Mouse (Mus musculus) stomach, embryonic 16.5 days (tissue): Measurements from ENCODE around the gene Mgat5. TPM values are rescaled to one million over a fixed set of nuclear protein-coding genes. Genes with fewer than 3 reads are reported as not detected.
A peak's percentile ranks its signal among the peaks of the same experiment; 100 is the strongest.

ENCODE experiments used
- ATAC-seq: fragments of 200-750 bp; cut with Nextera tagmentation; 2 replicates; pipeline ENCODE4 v1.8.0; 2017; ENCODE audit warnings: moderate number of reproducible peaks, moderate TSS enrichment; ENCODE audit not compliant: insufficient read depth, low FRiP score
- H3K27ac ChIP-seq: fragments of 300-500 bp; sonication (generic); 2 replicates; pipeline ENCODE4 v1.5.1; 2014; ENCODE audit warnings: low read length
- H3K27me3 ChIP-seq: fragments of 300-500 bp; sonication (generic); 2 replicates; pipeline ENCODE4 v1.6.1; 2014; ENCODE audit warnings: low read length, control low read depth, mixed read lengths; ENCODE audit not compliant: control insufficient read depth, insufficient read depth
- H3K36me3 ChIP-seq: fragments of 300-500 bp; sonication (generic); 2 replicates; pipeline ENCODE4 v1.6.1; 2014; ENCODE audit warnings: low read length; ENCODE audit not compliant: control insufficient read depth, insufficient read depth
- H3K4me1 ChIP-seq: fragments of 300-500 bp; sonication (generic); 2 replicates; pipeline ENCODE4 v1.6.1; 2014; ENCODE audit warnings: low read length, control low read depth, mixed read lengths; ENCODE audit not compliant: control insufficient read depth, insufficient read depth
- H3K4me2 ChIP-seq: fragments of 300-500 bp; sonication (generic); 2 replicates; pipeline ENCODE4 v1.6.1; 2014; ENCODE audit warnings: low read depth, low read length, mixed read lengths
- H3K4me3 ChIP-seq: fragments of 300-500 bp; sonication (generic); replicated peaks from 2 replicates; pipeline ENCODE4 v1.5.1; 2014; ENCODE audit warnings: mild to moderate bottlenecking, low read length
- H3K9ac ChIP-seq: fragments of 300-500 bp; sonication (generic); 2 replicates; pipeline ENCODE4 v1.6.1; 2014; ENCODE audit warnings: low read length
- H3K9me3 ChIP-seq: fragments of 300-500 bp; sonication (generic); replicated peaks from 2 replicates; pipeline ENCODE4 v1.6.1; 2016; ENCODE audit warnings: low read length, control low read depth; ENCODE audit not compliant: control insufficient read depth
- whole genome bisulfite sequencing: fragments of 180-500 bp; shearing (Covaris S2); extraction: QIAGEN DNeasy Blood & Tissue Kit; methylation state at CpG from one replicate; pipeline ENCODE4 v1.1.7; 2014; 5-methylcytosine and 5-hydroxymethylcytosine counted together
- polyA plus RNA-seq: library from polyadenylated mRNA; unstranded; fragments of >200 nt; fragmentation: Nextera tagmentation; extraction: Ambion mirVana; gene quantifications from 2 replicates; pipeline ENCODE4 v1.2.1, GENCODE M21; 2015

The Mgat5 gene
- polyA plus RNA-seq, 1 experiment from 2014 or later, result 5.7 TPM

DNA sequence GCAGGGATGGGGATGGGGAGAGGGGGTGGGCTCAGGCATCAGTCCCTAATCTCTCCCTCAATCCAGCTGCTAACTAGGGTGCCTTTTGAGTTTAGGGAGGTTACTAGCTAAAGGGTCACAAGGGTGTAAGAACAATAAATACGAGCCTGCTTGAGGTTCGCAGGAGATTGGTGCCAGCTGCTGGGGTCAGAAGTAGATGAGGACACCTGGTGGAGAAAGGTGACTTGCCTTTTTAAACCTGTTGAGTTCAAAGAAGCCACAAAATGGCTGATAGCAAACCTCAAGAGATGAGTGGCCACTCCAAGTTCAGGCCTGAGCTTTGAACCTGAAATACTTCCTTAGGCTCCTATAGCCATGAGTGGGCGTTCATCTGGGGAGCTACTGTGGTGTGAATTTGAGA, 236.9 kb downstream of the Mgat5 start:
- no peak for ATAC-seq
- WGBS, result 57% methylated on average over 3 of the region's 3 CpGs
- no peak overlapping the region for H3K27ac ChIP-seq

DNA sequence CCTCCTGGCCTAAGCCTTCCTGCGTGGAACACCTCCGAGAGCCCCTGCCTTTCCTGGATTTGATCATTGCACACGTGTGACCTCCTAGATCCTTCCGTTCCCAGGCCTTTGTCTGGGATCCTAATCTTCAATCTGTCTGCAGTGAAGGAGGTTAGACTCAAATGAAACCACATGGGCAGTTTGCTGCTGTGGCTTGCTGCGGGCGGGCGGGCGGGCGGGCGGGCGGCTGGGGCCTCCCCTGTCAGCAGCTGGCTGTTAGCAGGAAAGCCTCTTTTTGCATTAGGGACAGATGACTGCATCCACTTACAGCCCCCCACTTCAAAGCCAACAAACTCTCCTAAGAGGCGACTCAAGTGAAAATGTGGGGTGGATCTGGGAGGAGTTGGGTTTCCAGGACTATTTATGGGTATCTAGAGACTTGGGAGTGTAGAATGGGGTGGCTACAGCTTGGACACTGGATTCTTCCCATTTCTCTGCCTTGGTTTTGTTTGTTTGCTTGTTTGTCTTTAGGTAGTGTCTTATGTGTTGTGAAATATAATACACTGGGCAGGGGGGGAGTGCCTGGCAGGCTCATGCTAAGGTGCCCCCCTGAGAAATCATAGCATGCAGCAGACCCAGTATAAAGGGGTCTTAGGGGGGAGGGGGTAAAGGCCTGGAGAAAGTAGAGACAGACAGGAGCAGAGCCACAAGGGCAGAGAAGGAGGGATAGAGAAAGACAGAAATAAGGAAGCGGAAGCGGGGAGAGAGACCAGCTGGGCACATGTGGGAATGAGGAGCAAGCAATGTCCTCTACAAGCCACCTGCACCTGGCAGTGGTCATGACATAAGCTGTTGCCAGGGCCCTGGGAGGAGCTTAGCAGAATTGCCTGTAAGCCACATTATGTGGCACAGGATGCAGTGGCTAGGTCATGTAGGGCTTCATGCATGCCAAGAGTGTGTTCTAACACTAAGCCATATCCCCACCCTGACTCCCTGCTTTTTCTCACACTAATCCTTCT, 238.4 kb downstream of the Mgat5 start:
- Histone ChIP-seq H3K4me3 (no peak overlapping the region), H3K4me1 (peaks cover 11% of the 10 kb centered on the region; the same call in 1 of the 2 replicates), H3K4me2 (no peak overlapping the region), H3K36me3 (no peaks in the 10 kb centered on the region; the same call in 1 of the 2 replicates), H3K9me3 (no peaks in the 10 kb centered on the region), H3K27ac (peak overlapping the region; percentile 17; the same call in 1 of the 2 replicates), H3K9ac (no peak overlapping the region), H3K27me3 (no peaks in the 10 kb centered on the region)
- WGBS, result 60% methylated on average over 14 of the region's 14 CpGs
- ATAC-seq, result no peak

More for the DNA sequence above, 236.9 kb downstream of the Mgat5 start:
- H3K4me1 ChIP-seq, result peaks cover 14% of the 10 kb centered on the region; the same call in 1 of the 2 replicates
- H3K9me3 ChIP-seq, result no peaks in the 10 kb centered on the region
- H3K4me3 ChIP-seq, result no peak overlapping the region
- H3K9ac ChIP-seq, result no peak overlapping the region
- no peaks in the 10 kb centered on the region; the same call in 1 of the 2 replicates for H3K36me3 ChIP-seq
- no peaks in the 10 kb centered on the region for H3K27me3 ChIP-seq
- no peak overlapping the region for H3K4me2 ChIP-seq

DNA sequence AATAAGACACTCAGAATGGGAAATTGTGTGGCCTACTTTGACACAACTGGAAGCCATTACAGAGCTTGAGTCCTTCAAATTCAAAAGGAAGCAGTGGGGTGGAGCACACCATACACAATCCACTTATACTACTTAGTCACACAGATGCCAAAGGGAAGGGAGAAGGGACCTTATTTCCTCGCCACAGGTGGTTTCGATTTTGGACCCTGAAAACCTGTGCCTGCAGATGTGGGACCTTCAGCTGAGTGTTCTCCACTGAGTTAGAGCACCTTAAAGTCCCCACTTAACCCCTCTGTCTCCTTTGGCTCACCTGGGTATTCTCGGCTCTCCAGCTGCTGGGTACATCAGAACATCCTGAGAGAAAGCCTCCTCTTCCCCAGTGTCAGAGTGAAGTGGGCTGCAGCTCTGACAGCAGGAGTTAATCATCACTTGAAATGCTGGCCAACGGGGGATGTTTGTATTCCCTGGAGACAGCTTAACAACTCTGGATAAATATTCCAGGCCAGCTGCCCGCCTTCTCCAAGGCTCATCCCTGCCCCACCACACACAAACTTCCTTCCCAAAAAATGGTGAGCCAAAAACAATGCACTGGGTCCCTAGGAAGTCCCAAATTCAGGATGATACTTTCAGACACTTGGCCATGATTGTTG, 240.1 kb downstream of the Mgat5 start:
- Histone ChIP-seq H3K36me3 (peaks cover 5% of the 10 kb centered on the region; the same call in 1 of the 2 replicates), H3K4me1 (peaks cover 11% of the 10 kb centered on the region; the same call in 1 of the 2 replicates), H3K9ac (no peak overlapping the region), H3K9me3 (no peaks in the 10 kb centered on the region), H3K4me3 (no peak overlapping the region), H3K27me3 (no peaks in the 10 kb centered on the region), H3K27ac (no peak overlapping the region; the same call in 1 of the 2 replicates), H3K4me2 (no peak overlapping the region)
- 0 out of 2 replicates have a peak, but pooled peaks have one; percentile 54 for ATAC-seq
- 37% methylated on average over 5 of the region's 5 CpGs for WGBS

DNA sequence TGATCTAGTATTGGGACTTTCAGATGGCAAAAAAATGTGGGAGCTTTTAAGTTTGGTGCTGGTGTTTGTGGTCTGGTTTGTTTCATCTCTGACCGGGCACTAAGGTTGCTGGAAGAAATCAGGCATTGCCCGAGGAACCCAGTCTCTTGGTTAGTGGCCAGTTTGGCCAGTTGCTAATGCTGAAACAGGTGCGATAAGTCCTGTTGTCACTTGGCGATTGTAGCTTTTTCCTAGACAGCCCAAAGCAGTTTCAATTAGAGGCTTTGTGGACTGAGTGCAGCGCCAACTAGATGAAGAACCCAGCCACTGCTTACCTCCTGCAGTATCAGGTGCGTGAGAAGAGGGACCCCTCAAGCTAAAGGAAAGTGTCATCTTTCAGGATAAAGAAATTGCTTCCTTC, 248.6 kb downstream of the Mgat5 start:
- ATAC-seq, result no peak
- Histone ChIP-seq H3K27me3 (no peaks in the 10 kb centered on the region), H3K36me3 (peaks cover 9% of the 10 kb centered on the region), H3K27ac (no peak overlapping the region), H3K4me3 (no peak overlapping the region), H3K4me2 (no peak overlapping the region), H3K9ac (no peak overlapping the region), H3K4me1 (no peaks in the 10 kb centered on the region), H3K9me3 (no peaks in the 10 kb centered on the region)
- WGBS, result 91% methylated on average over 6 of the region's 6 CpGs

DNA sequence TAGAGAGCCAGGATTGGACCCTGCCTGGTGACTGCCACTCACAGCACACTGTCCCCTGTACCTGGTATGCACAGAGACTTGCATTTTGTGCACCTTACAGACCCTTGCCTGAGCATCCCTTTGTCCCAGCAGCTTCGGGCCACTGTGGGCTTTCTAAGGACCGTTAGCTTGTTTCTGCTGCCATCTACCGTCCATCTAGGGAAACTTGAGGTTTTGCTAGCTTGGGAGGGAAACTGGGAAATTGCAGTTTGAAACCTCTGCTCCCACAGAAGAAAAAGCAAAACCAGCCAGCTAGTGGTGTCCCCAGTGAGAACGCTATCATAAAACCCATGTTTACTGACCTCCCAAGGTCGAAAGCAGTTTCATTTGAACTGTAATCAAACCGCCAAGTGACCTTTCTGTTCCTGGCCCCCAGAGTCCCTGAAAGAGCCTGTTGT, 254.2 kb downstream of the Mgat5 start:
- Histone ChIP-seq H3K4me1 (no peaks in the 10 kb centered on the region), H3K9me3 (no peaks in the 10 kb centered on the region), H3K27ac (no peak overlapping the region), H3K36me3 (no peaks in the 10 kb centered on the region), H3K27me3 (no peaks in the 10 kb centered on the region), H3K4me2 (no peak overlapping the region), H3K9ac (no peak overlapping the region), H3K4me3 (no peak overlapping the region)
- 10% methylated on average over 6 of the region's 6 CpGs for WGBS
- ATAC-seq, result no peak

DNA sequence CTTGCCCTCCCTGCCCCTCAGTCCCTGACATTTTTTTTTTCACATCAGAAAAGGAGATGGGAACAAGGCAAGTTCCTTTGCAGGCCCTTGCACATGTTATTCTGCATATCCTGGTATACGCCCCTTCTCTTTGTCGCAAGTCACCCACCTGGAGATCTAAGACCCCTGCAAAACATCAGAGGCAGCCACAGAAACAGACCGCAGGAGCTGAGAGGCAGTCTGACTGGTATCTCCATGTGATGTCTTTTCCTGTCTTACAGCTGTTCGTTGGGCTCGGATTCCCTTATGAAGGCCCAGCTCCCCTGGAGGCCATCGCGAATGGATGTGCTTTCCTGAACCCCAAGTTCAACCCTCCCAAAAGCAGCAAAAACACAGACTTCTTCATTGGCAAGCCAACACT, 254.8 kb downstream of the Mgat5 start:
- H3K4me3 ChIP-seq, result no peak overlapping the region
- no peaks in the 10 kb centered on the region for H3K27me3 ChIP-seq
- WGBS, result 78% methylated on average over 7 of the region's 7 CpGs
- H3K27ac ChIP-seq, result no peak overlapping the region
- no peak for ATAC-seq
- H3K9ac ChIP-seq, result no peak overlapping the region
- no peak overlapping the region for H3K4me2 ChIP-seq
- no peaks in the 10 kb centered on the region for H3K36me3 ChIP-seq
- H3K4me1 ChIP-seq, result no peaks in the 10 kb centered on the region
- no peaks in the 10 kb centered on the region for H3K9me3 ChIP-seq

DNA sequence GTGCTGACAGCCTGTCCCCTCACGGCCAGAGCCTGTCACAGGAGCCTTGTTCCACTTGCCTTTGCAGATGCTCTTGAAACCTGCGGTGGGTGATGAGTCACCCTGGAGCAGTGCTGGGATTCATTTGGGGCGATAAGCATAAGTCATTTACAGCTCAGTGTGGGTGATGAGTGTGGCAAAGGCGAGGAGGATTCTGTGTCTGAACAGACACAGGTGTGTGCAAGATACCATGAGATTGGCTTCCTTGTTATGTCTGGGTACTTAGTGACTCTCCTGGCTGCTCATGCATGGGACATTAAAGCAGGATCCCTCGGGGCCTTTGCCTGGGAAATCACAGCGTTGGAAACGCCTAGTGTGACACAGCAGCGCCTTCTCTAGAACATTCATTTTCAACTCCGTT, 256.2 kb downstream of the Mgat5 start:
- ATAC-seq, result no peak
- WGBS, result 85% methylated on average over 9 of the region's 9 CpGs
- Histone ChIP-seq H3K27ac (no peak overlapping the region), H3K9ac (no peak overlapping the region), H3K4me1 (no peaks in the 10 kb centered on the region), H3K36me3 (no peaks in the 10 kb centered on the region), H3K4me3 (no peak overlapping the region), H3K9me3 (no peaks in the 10 kb centered on the region), H3K4me2 (no peak overlapping the region), H3K27me3 (no peaks in the 10 kb centered on the region)

DNA sequence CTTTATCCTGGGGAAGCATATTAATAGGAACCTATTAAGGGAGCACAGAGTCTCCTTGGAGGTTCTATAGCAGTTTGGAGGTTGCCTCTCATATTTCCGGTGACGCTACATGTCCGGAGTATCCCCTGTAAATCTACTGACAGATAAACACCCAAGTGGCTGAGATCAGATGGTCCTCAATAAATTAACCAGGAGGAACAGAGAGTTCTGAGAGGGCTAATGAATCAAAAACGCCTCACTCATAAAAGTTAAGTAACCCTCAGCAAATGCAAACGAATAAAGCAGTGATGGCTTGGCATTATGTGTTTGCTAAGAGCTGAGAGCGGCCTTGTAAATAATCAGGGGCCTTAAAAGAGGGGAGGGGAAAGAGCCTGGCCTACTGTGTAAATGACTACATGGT, 259.2 kb downstream of the Mgat5 start:
- 72% methylated on average over 6 of the region's 6 CpGs for WGBS
- Histone ChIP-seq H3K36me3 (no peaks in the 10 kb centered on the region), H3K4me2 (no peak overlapping the region), H3K27ac (no peak overlapping the region), H3K4me1 (no peaks in the 10 kb centered on the region), H3K4me3 (no peak overlapping the region), H3K9ac (no peak overlapping the region), H3K9me3 (no peaks in the 10 kb centered on the region), H3K27me3 (no peaks in the 10 kb centered on the region)
- no peak for ATAC-seq

DNA sequence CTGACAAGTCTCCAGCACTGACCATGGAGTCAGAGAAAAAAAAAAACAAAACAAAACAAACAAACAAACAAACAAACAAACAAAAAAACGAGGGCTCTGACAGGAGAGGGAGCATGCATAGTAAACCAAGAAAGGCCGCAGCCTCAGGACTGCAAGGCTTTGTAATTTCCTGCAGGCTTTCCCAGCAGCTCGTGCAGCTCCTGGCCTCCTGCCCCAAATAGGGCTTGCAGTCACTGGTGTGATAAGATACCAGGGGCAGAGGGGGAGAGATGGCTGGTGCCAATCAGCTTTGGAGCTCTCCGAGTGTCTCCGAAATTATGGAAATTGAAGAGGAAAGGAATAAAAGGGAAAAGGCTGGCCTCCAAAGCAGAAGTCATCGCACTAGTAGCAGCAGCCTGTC, 260.5 kb downstream of the Mgat5 start:
- Histone ChIP-seq H3K27ac (no peak overlapping the region), H3K4me3 (no peak overlapping the region)

More for the DNA sequence above, 260.5 kb downstream of the Mgat5 start:
- Histone ChIP-seq H3K9me3 (no peaks in the 10 kb centered on the region), H3K27me3 (no peaks in the 10 kb centered on the region), H3K36me3 (no peaks in the 10 kb centered on the region), H3K9ac (no peak overlapping the region), H3K4me1 (no peaks in the 10 kb centered on the region), H3K4me2 (no peak overlapping the region)
- ATAC-seq, result no peak
- WGBS, result 69% methylated on average over 6 of the region's 6 CpGs
